Mouse (Mus musculus): Measurements from ENCODE around the gene 1500015O10Rik. TPM values are rescaled to one million over a fixed set of nuclear protein-coding genes. Genes with fewer than 3 reads are reported as not detected.

Gene 1500015O10Rik
- polyA plus RNA-seq, 1 experiment: 12.9 TPM

- DNase-seq: peak; percentile 26 to 64
- TF ChIP-seq CTCF (IDR thresholded peaks at IDR 0.05; ENCODE audit: borderline replicate concordance, insufficient read depth, low read depth, low read length) (no peak), POLR2A (IDR thresholded peaks at IDR 0.05; ENCODE audit: borderline replicate concordance, insufficient read depth, low read length) (no peak)
- H3K4me3 ChIP-seq (replicated peaks; ENCODE audit: insufficient read depth, low read depth, low read length): no peak overlapping the region
- H3K27ac ChIP-seq (ENCODE audit: insufficient read depth, low read length): no peak overlapping the region
- H3K27me3 ChIP-seq (ENCODE audit: control insufficient read depth, insufficient read depth, low read length): no peaks in the 10 kb centered on the region
- peaks cover 3% of the 10 kb centered on the region; the same call in 1 of the 2 replicates for H3K4me1 ChIP-seq (ENCODE audit: control insufficient read depth, insufficient read depth, low read length)
- WGBS: 17% methylated on average over 3 of the region's 3 CpGs
Measured at GRCm38 (mm10) chr1:43776106-43776505, 45.7 kb downstream of the 1500015O10Rik start.

- DNase-seq: no peak
- no peak overlapping the region for H3K27ac ChIP-seq (ENCODE audit: insufficient read depth, low read length)
- TF ChIP-seq POLR2A (IDR thresholded peaks at IDR 0.05; ENCODE audit: borderline replicate concordance, insufficient read depth, low read length) (no peak), CTCF (IDR thresholded peaks at IDR 0.05; ENCODE audit: borderline replicate concordance, insufficient read depth, low read depth, low read length) (no peak)
- H3K27me3 ChIP-seq (ENCODE audit: control insufficient read depth, insufficient read depth, low read length): no peaks in the 10 kb centered on the region
- peaks cover under 1% of the 10 kb centered on the region; the same call in 1 of the 2 replicates for H3K4me1 ChIP-seq (ENCODE audit: control insufficient read depth, insufficient read depth, low read length)
- WGBS: 65% methylated on average over 2 of the region's 2 CpGs
- H3K4me3 ChIP-seq (replicated peaks; ENCODE audit: insufficient read depth, low read depth, low read length): no peak overlapping the region
Measured at GRCm38 (mm10) chr1:43781195-43781594, 50.8 kb downstream of the 1500015O10Rik start.

- H3K4me1 ChIP-seq (ENCODE audit: control insufficient read depth, insufficient read depth, low read length): no peaks in the 10 kb centered on the region; the same call in 1 of the 2 replicates
- no peak overlapping the region for H3K27ac ChIP-seq (ENCODE audit: insufficient read depth, low read length)
- no peak for DNase-seq
- no peak overlapping the region for H3K4me3 ChIP-seq (replicated peaks; ENCODE audit: insufficient read depth, low read depth, low read length)
- no peaks in the 10 kb centered on the region for H3K27me3 ChIP-seq (ENCODE audit: control insufficient read depth, insufficient read depth, low read length)
- WGBS: 74% methylated on average over 3 of the region's 3 CpGs
- TF ChIP-seq POLR2A (IDR thresholded peaks at IDR 0.05; ENCODE audit: borderline replicate concordance, insufficient read depth, low read length) (no peak), CTCF (IDR thresholded peaks at IDR 0.05; ENCODE audit: borderline replicate concordance, insufficient read depth, low read depth, low read length) (no peak)
Measured at GRCm38 (mm10) chr1:43781672-43782071, 51.3 kb downstream of the 1500015O10Rik start.

- Histone ChIP-seq H3K27ac (ENCODE audit: insufficient read depth, low read length) (no peak overlapping the region), H3K4me3 (replicated peaks; ENCODE audit: insufficient read depth, low read depth, low read length) (no peak overlapping the region), H3K4me1 (ENCODE audit: control insufficient read depth, insufficient read depth, low read length) (no peaks in the 10 kb centered on the region; the same call in 1 of the 2 replicates), H3K27me3 (ENCODE audit: control insufficient read depth, insufficient read depth, low read length) (no peaks in the 10 kb centered on the region)
- no peak for DNase-seq
- TF ChIP-seq CTCF (IDR thresholded peaks at IDR 0.05; ENCODE audit: borderline replicate concordance, insufficient read depth, low read depth, low read length) (no peak), POLR2A (IDR thresholded peaks at IDR 0.05; ENCODE audit: borderline replicate concordance, insufficient read depth, low read length) (no peak)
- 63% methylated on average over 3 of the region's 3 CpGs for WGBS
Measured at GRCm38 (mm10) chr1:43782680-43783079, 52.3 kb downstream of the 1500015O10Rik start.

GRCm38 (mm10) chr1:43783186-43783585, 52.8 kb downstream of the 1500015O10Rik start:
- Histone ChIP-seq H3K4me1 (ENCODE audit: control insufficient read depth, insufficient read depth, low read length) (no peaks in the 10 kb centered on the region; the same call in 1 of the 2 replicates), H3K27me3 (ENCODE audit: control insufficient read depth, insufficient read depth, low read length) (no peaks in the 10 kb centered on the region), H3K4me3 (replicated peaks; ENCODE audit: insufficient read depth, low read depth, low read length) (no peak overlapping the region), H3K27ac (ENCODE audit: insufficient read depth, low read length) (no peak overlapping the region)
- TF ChIP-seq CTCF (IDR thresholded peaks at IDR 0.05; ENCODE audit: borderline replicate concordance, insufficient read depth, low read depth, low read length) (no peak), POLR2A (IDR thresholded peaks at IDR 0.05; ENCODE audit: borderline replicate concordance, insufficient read depth, low read length) (no peak)
- DNase-seq: no peak
- 94% methylated on average over 3 of the region's 3 CpGs for WGBS

GRCm38 (mm10) chr1:43785316-43785715, 54.9 kb downstream of the 1500015O10Rik start:
- TF ChIP-seq POLR2A (IDR thresholded peaks at IDR 0.05; ENCODE audit: borderline replicate concordance, insufficient read depth, low read length) (no peak), CTCF (IDR thresholded peaks at IDR 0.05; ENCODE audit: borderline replicate concordance, insufficient read depth, low read depth, low read length) (no peak)

GRCm38 (mm10) chr1:43786711-43787110, 56.3 kb downstream of the 1500015O10Rik start:
- 87% methylated on average over 5 of the region's 5 CpGs for WGBS
- H3K27ac ChIP-seq (ENCODE audit: insufficient read depth, low read length): no peak overlapping the region
- DNase-seq: no peak
- H3K27me3 ChIP-seq (ENCODE audit: control insufficient read depth, insufficient read depth, low read length): no peaks in the 10 kb centered on the region
- TF ChIP-seq POLR2A (IDR thresholded peaks at IDR 0.05; ENCODE audit: borderline replicate concordance, insufficient read depth, low read length): no peak
- H3K4me3 ChIP-seq (replicated peaks; ENCODE audit: insufficient read depth, low read depth, low read length): no peak overlapping the region
- H3K4me1 ChIP-seq (ENCODE audit: control insufficient read depth, insufficient read depth, low read length): no peaks in the 10 kb centered on the region; the same call in 1 of the 2 replicates

More at GRCm38 (mm10) chr1:43785316-43785715, 54.9 kb downstream of the 1500015O10Rik start:
- no peak for DNase-seq
- H3K27me3 ChIP-seq (ENCODE audit: control insufficient read depth, insufficient read depth, low read length): no peaks in the 10 kb centered on the region
- no peaks in the 10 kb centered on the region; the same call in 1 of the 2 replicates for H3K4me1 ChIP-seq (ENCODE audit: control insufficient read depth, insufficient read depth, low read length)
- no peak overlapping the region for H3K4me3 ChIP-seq (replicated peaks; ENCODE audit: insufficient read depth, low read depth, low read length)
- WGBS: 92% methylated on average over 5 of the region's 5 CpGs
- no peak overlapping the region for H3K27ac ChIP-seq (ENCODE audit: insufficient read depth, low read length)

GRCm38 (mm10) chr1:43789765-43790164, 59.4 kb downstream of the 1500015O10Rik start:
- Histone ChIP-seq H3K4me3 (replicated peaks; ENCODE audit: insufficient read depth, low read depth, low read length) (no peak overlapping the region), H3K27ac (ENCODE audit: insufficient read depth, low read length) (no peak overlapping the region), H3K4me1 (ENCODE audit: control insufficient read depth, insufficient read depth, low read length) (no peaks in the 10 kb centered on the region), H3K27me3 (ENCODE audit: control insufficient read depth, insufficient read depth, low read length) (no peaks in the 10 kb centered on the region)
- TF ChIP-seq POLR2A (IDR thresholded peaks at IDR 0.05; ENCODE audit: borderline replicate concordance, insufficient read depth, low read length): no peak
- no peak for TF ChIP-seq CTCF (IDR thresholded peaks at IDR 0.05; ENCODE audit: borderline replicate concordance, insufficient read depth, low read depth, low read length)
- WGBS: 89% methylated on average over 2 of the region's 2 CpGs
- DNase-seq: no peak

Other genes starting within 250 kb of the 1500015O10Rik start
- gene Uxs1, start 97.2 kb downstream of the 1500015O10Rik start, polyA plus RNA-seq (2012; rRNA removed): 36.3 and 37.3 TPM in 2 replicates
- 28.1 and 28.6 TPM in 2 replicates for gene Tpp2, start 203.0 kb downstream of the 1500015O10Rik start, polyA plus RNA-seq (2012; rRNA removed)

All from cerebellum, adult 2 months (tissue).